Mouse (Mus musculus) thymus, postnatal 10 days (tissue): ENCODE data around the gene Mx1.

Source experiments
- DNase-seq, 2 experiments: peaks; one replicate each; pipeline ENCODE4 v3.0.0; 2021; ENCODE audit warnings: low spot score in 2 of 2

Gene Mx1

GRCm38 (mm10) chr16:97462481-97463181 lies at the start of gene Mx1:
Mx1 (minus strand) TSS chr16:97462907.
- DNase-seq: no peak

- DNase-seq: peak in 1 of 2 experiments; percentile 15
These were observed 49.6 kb upstream of the Mx1 start for GRCm38 (mm10) chr16:97512347-97512751.

- DNase-seq: no peak
These were observed 48.8 kb upstream of the Mx1 start for GRCm38 (mm10) chr16:97511495-97511894.

- no peak for DNase-seq
These were observed 48.1 kb upstream of the Mx1 start for GRCm38 (mm10) chr16:97510849-97511248.

GRCm38 (mm10) chr16:97507783-97508182 lies 45.1 kb upstream of the Mx1 start:
- no peak for DNase-seq

GRCm38 (mm10) chr16:97504793-97505192 lies 42.1 kb upstream of the Mx1 start:
- DNase-seq: no peak

DNA sequence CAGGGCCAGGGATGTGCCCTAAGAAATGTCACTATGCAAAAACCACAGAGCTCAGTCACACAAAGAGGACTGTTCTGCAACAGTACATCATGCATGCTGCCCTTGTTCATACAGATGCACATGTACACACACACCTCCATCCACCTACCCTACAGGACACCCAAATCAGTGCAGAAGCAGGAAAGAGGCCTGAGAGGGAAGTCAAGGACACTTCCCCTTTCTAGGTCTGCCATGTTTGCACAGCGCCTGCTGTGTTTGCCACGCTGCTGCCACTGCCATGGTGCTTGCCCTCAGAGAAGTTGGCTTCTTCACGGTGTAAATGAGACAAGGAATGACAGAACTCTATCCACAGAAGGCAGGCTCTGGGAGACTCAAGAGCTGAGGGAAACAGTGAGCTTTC lies 41.1 kb upstream of the Mx1 start:
- no peak for DNase-seq

GRCm38 (mm10) chr16:97500901-97501300 lies 38.2 kb upstream of the Mx1 start:
- DNase-seq: no peak

GRCm38 (mm10) chr16:97499450-97499849 lies 36.7 kb upstream of the Mx1 start:
- no peak for DNase-seq

DNA sequence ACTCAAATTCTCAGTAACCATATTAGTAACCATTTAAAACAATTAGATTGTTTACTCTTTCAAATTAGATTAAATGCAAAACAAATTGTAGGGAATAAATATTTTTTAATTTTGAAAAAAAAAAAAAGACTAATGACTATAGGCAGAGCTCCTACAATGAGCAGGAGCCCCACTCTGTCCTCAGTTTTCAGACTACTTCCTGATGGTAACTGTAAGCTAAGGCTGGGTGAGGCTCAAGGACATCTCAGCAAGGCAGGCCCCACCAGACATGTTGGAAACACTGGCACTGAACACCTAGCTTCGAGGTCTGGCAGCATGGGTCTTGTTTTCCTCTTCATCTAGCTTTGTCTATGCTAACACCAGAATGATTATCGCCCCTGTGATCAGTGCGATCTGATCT lies 35.4 kb upstream of the Mx1 start:
- DNase-seq: no peak

DNA sequence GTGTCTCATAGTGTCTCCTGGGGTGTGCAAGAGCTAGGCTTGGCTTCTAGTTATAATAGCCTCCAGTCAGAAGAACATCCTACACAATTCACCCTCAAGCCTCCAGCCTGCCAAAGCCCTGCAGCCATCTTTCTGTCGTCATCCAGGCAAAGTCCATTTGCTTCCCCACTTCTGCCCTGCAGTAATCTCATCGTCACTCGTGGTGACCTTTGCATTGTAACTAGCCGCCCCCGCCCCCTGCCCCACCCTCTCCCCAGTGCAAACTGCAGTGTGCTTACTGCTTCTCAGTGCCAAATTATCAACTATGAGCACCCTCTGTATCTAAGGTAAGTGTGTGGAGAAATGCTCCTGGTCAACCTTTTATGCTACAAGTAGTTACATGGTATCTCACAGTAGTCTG lies 35.0 kb upstream of the Mx1 start:
- DNase-seq: no peak

DNA sequence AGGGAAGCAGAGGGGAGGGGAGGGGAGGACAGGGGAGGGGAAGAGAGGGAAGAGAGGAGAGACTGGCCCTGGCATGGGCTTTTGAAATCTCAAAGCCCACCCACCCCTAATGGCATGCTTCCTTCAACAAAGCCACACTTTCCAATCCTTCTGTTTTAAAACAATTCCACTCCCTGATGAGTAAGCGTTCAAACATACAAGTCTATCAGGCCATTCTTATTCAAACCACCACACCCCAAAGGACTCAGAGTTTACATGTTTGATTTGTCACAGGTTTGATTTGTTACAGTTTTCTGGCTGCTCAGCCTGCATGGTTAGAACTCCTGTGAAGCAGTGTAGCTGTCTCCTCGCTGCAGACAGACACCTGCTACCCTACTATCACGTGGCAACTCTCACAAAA lies 33.3 kb upstream of the Mx1 start:
- DNase-seq: no peak

DNA sequence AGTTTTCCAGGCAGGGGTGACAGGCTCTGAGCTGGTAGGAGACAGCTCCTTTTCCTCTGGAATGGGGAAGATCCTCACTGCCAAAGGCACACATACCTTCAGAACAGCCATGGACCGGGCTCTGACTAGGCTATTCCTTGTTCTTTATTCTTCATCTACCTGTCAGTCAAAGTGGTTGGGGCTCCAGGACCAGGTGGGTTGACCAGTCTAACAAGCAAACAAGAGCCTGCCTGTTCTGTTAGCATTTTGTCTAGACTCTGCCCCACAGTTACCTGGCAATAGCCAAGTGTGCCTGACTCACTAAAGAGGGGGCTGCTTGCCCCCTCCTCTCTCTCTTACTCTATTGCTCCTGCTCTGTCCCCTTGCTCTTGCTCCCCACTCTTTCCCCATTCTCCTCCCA lies 29.7 kb upstream of the Mx1 start:
- DNase-seq: no peak

GRCm38 (mm10) chr16:97478655-97479054 lies 15.9 kb upstream of the Mx1 start:
- DNase-seq: no peak

- no peak for DNase-seq
These were observed 13.8 kb upstream of the Mx1 start for GRCm38 (mm10) chr16:97476524-97476923.

- DNase-seq: no peak
These were observed 12.9 kb upstream of the Mx1 start for GRCm38 (mm10) chr16:97475581-97475980.

GRCm38 (mm10) chr16:97474671-97475070 lies 12.0 kb upstream of the Mx1 start:
- no peak for DNase-seq

DNA sequence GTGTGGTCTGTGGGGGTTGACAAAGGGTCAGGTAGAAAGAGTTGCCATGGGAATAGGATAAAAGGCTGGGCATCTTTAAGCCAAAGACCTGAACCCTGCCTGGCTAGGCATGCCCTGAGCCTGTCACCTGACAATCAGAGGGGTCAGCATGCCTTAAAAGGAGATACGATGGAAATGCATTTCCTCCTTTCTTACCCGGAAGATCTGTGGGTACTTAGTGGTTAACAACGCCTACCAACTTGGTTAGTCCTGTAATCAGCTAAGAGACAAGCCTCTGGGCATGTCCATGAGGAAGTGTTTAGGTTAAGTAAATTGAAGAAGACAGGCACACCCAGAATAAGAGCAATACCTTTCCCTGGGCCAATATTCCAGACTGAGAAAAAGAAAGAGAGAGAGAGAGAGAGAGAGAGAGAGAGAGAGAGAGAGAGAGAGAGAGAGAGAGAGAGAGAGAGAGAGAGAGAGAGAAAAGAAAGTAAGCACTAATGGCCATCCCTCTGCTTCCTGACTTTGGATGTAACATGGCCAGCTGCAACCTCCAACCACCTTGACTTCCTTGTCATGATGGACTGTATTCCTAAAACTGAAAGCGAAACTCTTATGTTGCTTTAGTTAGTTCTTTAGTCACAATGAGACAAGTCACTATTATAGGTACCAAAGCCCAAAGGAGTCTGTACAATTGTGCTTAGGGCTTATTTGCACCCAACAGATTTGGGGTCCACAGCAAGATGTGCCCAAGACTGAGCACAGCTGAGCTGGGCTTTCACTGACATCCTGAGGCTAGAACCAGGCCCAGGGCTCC lies 5.5 kb upstream of the Mx1 start:
- DNase-seq: no peak

- DNase-seq: no peak
These were observed 4.8 kb upstream of the Mx1 start for GRCm38 (mm10) chr16:97467472-97467871.

DNA sequence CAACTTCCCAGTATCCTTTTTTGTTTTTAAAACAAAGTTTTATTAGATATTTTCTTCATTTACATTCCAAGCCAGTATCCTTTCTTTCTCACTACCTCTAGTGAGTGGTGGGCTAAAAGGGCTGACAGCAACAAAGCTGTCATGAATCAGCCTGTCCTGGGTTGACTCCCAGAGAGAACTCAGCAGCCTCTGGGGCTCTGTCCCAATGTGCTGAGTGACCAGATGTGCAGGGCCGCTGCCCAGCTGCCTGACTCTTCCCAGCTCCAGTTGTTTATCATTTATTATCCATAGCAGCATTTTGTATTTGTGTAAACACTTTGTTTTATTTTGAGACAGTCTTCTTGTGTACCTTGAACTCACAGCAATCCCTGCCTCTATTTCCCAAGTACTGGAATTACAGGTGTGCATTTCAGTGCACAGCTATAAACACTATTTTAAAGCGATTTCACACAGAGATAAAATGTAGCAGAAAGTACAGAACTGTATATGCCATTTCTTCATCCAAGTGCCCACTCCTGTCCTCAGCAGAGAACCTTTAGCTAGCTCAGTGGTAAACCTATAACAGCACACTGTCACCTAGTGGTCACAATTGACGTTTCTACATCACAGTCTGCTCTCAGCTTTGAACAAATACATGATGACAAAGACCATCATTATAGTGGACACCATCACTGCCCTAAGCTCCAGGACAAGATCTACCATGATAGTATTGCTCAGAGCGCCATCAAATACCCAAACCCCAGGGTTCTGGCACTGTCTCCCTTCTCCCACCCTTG lies 3.7 kb upstream of the Mx1 start:
- DNase-seq: no peak

- no peak for DNase-seq
These were observed 1.4 kb downstream of the Mx1 start for GRCm38 (mm10) chr16:97461271-97461670.

- no peak for DNase-seq
These were observed 2.9 kb downstream of the Mx1 start for GRCm38 (mm10) chr16:97459831-97460230.

GRCm38 (mm10) chr16:97447386-97447785 lies 15.3 kb downstream of the Mx1 start:
- no peak for DNase-seq
